Mouse (Mus musculus): Measurements from ENCODE around the gene Fam83f.

DNA sequence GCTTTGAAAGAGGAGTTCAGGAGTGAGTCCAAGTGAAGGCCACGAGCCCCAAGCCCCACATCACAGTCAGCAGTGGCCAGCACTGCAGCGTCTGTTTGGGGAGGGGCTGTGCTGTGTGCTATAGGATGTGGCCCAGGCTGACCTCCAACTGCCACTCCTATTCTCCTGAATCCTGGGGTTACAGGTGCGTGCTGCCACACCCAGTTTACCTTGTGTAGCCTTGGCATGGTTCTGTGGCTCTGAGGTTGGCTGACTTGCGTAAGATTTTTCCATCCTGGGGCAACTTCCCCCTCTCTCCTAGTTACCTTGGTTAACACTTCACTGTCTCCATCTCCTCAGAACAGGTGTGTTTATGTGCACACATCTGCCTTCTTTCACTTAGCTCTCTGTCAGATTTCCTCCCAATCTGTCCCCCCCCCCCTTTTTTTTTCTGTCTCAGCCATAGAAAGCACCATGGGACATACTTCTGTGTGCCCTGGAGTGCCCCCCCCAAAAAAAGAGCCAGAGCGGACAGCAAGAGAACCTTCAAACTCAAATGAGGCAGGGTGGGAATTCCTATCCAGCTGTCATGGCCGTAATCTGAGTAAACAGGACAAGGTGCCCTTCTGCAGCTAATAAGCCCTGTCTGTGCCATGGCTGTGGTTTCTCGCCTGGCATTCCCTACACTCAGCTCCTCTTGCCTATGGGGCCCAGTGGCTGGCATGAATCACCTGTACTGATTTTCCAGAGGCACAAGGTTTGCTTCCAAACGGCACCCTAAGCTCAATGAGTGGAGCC lies 30.0 kb downstream of the Fam83f start:
- TF ChIP-seq EP300 (IDR thresholded peaks at IDR 0.05) = no peak
- no peak for TF ChIP-seq CTCF (IDR thresholded peaks at IDR 0.05)

Measured in lung, postnatal 0 days (tissue).